Mouse (Mus musculus) granulocyte monocyte progenitor cell, adult 5-6 weeks (primary cell): ENCODE results near the gene Ergic3. TPM values are rescaled to one million over a fixed set of nuclear protein-coding genes. Genes with fewer than 3 reads are reported as not detected.

ENCODE experiments used
- ATAC-seq: replicated peaks from 2 replicates; pipeline ENCODE4 v1.8.0; 2016; ENCODE audit warnings: mild to moderate bottlenecking, moderate TSS enrichment, inconsistent platforms; ENCODE audit not compliant: poor library complexity, severe bottlenecking
- total RNA-seq, 2 experiments: library from RNA; stranded (forward) in 1 of 2; stranded (reverse) in 1 of 2; fragments of 200-712, 200-1000 nt in 1 of 2; fragments of >200 nt in 1 of 2; fragmentation: Nextera tagmentation in 1 of 2; gene quantifications; 2 replicates each; pipeline ENCODE4 v1.2.3; 2014 to 2017

Gene Ergic3
- total RNA-seq (2014; fragmentation: Nextera tagmentation) (184 and 197 TPM in 2 replicates), total RNA-seq (2017) (78.5 and 96.2 TPM in 2 replicates)

DNA sequence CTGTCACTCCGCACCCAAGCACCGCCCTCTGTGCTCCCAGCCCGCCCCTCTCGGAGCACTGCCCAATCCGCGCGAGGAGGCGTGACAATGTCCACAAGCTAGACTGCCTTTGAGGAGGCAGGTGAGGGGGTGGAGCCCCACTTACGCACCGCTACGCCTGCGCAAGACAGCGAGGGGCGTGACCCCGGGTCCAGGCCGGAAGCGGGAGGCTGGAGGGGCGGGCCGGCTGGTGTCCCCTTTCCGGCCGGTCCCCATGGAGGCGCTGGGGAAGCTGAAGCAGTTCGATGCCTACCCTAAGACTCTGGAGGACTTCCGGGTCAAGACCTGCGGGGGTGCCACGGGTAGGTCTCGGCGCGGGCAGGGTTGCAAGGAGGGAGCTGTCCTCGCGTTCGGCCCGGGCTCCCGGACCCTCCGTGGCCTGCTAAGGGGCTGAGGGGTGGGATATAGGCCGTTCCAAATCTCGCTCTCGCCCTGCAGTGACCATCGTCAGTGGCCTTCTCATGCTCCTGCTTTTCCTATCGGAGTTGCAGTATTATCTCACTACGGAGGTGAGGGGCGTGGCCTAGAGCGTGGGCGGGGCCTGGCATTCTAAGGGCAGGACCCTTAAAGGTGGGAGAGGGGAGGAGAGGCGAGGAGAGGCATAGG lies at the start of gene Ergic3, which contains the start of gene 6430550D23Rik:
TSS of gene Ergic3 (plus strand) at position 158 of the 645 bp plus-strand sequence.
TSS of gene 6430550D23Rik (minus strand) at position 90 of the 645 bp plus-strand sequence.
- ATAC-seq = peak; percentile 98

DNA sequence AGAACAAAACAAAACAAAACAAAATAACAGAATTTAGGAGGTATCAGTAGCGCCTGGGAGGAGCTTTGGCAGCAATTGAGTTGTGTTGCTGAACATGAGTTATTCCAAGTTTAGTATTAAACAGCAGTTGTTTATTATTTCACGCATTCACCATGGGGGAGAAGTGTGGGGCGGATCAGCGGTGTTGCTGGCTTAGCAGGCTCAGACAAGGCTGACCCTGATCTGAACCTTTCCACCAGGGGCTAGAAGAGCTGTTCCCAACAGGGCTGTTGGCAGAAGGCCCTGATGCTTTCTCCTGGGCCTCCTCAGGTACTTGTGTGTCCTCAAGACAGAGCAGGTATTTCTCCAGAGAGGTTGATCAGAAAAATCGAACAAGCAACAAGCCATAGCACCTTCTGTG lies 47.9 kb upstream of the Ergic3 start:
- no peak for ATAC-seq

DNA sequence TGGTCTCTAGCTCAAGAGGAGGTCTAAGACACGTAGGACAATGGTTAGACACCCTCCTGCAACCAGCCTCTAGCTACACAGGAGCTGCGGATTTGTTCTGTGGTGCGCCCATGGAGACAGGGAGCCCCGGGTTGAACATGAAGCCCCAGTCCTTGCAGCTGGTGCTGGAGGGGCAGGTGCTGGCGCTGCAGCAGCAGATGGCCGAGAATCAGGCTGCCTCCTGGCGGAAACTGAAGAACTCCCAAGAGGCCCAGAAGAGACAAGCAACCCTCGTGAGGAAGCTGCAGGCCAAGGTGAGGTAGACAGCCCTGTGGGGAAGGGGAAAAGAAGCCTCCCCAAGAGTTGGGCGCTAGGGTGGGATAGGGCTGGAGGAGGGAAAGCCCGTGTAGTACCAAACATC lies 46.0 kb upstream of the Ergic3 start:
- no peak for ATAC-seq

DNA sequence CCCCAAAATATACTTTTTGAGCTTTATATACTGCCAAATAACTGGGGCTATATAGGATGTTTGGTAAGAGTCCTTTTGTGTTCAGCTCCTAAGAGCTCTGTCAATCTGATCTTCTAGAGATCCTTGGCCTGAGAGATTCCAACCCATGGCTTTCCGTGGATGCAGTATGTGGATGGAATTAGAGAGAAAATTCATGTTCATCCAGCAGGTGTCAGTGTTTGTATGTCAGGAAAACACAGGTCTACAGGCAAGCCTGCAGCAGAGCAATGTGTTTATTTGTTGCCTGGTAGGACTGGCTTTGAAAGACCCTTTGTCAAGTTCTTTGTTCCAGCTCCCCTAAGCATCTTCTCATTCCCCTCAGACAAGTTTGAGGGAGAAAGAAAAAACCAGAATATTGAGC lies 44.9 kb upstream of the Ergic3 start:
- 0 out of 2 replicates have a peak, but pooled peaks have one; percentile 25 for ATAC-seq

DNA sequence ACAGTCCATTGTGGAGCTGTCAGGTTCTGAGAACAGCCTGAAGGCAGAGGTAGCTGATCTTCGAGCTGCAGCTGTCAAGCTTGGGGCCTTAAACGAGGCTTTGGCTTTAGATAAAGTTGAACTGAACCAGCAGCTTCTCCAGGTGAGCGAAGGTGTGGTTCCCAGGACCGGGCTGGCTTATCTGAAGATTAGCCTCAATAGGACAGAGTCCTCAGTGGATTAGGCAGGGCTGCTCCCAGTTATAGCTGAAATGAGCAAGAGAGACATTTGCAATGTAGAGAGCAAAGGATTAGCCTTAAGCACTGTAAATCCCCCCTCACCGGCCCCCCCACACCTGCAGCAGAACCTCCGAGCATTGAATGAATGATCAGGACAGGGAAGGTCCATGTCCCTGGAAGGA lies 34.5 kb upstream of the Ergic3 start:
- ATAC-seq = no peak

DNA sequence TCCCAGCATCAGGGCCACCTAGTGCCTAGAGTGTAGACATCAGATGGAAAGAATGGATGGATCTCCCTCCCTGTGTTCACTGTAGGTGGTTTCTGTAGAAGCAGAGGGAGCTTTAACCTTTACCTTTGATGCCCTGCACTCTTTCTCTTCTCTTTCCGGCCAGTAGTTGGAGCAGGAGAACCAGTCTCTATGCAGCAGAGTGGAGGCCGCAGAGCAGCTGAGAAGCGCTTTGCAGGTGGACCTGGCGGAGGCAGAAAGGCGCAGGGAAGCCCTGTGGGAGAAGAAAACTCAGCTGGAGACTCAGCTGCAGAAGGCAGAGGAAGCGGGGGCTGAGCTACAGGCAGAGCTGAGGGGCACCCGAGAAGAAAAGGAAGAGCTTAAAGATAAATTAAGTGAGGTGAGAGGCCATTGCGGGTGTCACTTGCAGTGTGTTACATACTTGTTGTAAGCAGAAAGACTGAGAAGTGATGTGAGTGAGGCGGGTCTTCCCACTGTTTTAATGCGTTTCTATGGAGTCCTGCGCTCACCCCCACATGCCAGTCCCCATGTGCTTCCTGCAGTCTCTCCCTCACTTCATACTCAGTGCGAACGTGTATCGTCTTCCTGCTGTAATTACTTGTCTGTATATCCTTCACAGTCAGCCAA lies 33.6 kb upstream of the Ergic3 start:
- no peak for ATAC-seq

DNA sequence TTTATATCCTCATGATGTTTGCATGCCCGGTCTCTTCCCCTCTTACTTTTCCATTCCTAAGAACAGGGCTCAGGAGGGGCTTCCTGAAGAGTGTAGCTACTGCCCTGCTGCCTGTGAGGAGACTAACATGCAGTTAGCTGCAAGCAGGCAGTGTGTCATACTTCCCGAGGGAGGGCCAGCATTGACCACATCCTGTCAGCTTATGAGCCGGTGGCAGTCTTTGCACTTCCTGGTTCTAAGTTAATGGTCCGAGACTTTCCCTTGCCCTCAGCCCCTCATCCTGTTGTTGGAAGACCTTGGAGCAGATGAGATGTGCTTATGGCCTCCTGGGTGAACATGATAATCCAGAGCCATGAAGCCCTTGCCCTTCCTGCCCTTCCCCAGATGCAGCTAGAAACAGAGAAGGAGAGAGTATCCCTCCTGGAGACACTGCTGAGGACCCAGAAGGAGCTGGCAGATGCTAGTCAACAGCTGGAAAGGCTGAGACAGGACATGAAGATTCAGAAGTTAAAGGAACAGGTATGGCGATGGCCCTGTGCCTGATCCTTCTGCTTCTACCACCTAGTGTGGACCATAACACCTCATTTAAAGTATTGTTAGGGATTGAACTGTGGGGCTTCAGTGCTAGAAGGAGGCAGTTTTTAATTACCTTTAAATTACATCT lies 28.4 kb upstream of the Ergic3 start:
- peak; percentile 97 for ATAC-seq

DNA sequence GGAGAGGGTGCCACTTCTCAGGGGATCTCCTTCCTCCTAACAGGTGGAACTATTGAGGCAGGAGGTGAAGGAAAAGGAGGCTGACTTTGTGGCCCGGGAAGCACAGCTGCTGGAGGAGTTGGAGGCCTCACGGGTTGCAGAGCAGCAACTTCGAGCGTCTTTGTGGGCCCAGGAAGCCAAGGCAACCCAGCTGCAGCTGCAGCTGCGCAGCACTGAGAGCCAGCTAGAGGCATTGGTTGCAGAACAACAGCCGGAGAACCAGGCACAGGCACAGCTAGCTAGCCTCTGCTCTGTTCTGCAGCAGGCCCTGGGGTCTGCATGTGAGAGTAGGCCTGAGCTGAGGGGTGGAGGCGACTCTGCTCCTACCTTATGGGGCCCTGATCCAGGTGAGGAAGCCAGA lies 22.1 kb upstream of the Ergic3 start:
- ATAC-seq = no peak

DNA sequence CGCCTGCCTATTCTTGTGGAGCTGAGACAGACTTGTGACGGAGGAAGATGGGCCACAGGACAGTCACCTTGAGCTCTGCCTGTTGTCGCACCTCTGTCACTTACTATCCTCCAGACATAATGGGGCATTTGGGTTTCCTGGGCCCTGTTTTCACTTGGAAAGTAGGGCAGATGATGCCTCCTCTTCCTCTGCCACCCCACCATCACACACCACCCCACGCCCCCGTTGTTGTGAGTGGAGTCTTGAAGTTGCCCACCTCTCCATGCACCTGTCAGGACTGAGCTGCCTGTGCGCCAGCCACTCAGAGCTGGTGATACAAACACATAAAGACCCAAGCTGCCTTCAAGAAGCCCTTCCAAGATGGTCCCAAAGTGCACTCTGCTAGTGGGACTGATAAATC lies 20.7 kb upstream of the Ergic3 start:
- no peak for ATAC-seq

DNA sequence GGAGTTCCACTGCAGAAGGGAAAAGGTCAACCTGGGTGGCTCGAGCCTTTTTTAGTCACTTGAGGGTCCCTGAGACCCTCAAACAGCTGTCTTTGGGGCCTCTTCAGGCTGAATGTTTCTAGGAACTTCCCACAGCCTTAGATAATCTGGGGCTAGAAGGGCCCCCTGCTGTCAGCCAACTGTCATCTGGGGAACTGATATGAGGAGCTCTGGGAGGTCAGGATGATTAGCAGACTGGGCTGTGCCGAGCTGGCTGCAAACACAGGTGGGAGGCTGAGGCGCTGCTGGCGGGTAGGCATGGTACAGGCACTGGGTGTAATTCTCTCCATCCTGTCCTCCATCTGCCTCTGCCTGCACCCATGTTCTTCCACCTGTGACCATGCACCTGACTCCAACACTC lies 18.8 kb upstream of the Ergic3 start:
- ATAC-seq = no peak

DNA sequence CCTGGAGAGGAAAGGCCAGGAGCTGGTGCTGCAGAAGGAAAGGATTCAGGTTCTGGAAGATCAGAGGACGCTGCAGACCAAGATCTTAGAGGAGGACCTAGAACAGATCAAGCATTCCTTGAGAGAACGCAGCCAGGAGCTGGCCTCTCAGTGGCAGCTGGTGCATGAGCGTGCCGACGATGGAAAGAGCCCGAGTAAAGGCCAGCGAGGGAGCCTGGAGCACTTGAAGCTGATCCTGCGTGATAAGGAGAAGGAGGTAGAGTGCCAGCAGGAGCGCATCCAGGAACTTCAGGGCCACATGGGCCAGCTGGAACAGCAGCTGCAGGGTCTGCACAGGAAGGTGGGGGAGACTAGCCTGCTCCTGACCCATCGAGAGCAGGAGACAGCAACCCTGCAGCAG lies 16.7 kb upstream of the Ergic3 start:
- no peak for ATAC-seq

DNA sequence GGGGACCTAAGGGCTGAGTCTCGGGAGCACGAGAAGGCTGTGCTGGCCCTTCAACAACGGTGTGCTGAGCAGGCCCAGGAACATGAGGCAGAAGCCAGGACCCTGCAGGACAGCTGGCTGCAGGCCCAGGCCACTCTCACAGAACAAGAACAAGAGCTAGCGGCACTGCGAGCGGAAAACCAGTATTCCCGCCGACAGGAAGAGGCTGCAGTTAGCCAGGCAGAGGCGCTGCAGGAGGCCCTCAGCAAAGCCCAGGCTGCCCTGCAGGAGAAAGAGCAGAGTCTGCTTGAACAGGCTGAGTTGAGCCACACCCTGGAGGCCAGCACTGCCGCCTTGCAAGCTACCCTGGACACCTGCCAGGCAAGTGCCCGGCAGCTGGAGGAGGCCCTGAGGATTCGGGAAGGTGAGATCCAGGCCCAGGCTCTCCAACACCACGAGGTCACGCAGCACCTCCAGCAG lies 16.0 kb upstream of the Ergic3 start:
- no peak for ATAC-seq

DNA sequence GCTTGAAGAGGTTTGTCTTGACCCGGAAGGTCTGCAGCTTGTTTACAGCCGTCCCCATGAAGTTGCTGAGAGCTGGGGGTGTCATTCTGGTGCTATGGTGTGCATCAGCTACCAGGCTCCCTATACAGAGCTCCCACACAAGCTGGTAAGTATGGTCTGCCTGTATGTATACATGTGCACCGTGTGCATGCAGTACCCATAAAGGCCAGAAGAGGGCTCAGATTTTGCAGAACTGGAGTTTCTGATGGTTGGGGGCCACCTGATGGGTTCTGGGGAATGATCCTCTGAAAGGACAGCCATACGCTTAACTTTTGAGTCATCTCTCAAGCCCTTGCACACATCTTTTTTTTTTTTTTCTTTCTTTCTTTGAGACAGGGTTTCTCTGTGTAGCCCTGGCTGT lies 2.5 kb upstream of the Ergic3 start:
- ATAC-seq = no peak

DNA sequence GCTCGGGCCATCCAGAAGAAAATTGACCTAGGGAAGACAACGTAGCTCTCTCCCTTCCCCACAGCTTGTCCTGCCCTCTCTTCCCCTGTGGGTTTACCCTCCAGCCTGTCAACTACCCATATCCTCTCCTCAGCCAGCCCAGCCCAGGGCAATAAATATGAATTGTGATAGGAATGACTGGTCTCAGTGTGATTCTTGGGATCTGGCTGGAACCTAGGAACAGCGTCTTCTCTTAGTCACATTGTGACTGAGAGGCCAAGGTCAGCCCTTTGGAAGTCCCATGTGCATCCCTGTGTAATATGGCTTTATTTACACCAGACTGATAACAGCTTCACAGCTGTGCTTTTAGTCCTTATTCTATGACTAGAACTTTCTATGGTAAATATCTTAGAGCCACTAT lies 10.3 kb downstream of the Ergic3 start:
- no peak for ATAC-seq

DNA sequence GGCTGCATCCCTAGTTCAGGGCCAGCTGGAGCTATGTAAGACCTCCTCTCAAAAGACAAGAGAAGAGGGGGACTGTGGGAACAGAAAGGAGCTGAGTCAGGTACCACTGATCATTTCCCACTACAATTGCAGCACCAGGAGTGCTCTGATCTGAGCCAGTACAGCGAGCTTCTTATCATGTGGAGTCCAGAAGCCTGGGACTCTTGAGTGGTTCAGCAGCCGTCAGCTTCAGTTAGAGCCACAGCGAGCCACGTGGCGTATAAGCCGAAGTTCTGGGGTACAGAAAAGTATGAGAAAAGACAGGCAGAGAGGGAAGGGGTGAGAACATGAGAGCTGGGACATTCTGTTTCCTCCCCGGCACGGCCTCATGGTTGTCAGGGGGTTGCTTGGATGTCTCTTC lies 13.4 kb downstream of the Ergic3 start:
- ATAC-seq = no peak

DNA sequence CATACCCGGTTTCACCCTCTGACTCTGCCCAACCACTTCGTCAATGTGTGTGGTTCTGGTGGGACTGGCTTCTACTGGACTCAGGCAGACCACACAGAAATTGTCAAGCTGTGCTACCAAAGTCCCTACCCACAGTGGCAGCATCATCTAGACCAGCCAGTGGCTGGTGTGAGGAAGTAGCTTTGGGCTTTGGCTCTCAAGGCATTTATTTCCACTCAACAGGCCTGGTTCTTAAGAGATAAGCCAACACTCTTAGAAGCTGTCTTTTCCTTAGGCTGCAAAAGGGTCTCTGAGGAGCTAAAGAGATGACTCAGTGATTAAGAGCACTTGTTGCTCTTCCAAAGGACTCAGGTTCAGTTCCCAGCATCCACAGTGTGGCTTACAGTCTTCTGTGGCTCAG lies 13.9 kb downstream of the Ergic3 start:
- ATAC-seq = no peak

DNA sequence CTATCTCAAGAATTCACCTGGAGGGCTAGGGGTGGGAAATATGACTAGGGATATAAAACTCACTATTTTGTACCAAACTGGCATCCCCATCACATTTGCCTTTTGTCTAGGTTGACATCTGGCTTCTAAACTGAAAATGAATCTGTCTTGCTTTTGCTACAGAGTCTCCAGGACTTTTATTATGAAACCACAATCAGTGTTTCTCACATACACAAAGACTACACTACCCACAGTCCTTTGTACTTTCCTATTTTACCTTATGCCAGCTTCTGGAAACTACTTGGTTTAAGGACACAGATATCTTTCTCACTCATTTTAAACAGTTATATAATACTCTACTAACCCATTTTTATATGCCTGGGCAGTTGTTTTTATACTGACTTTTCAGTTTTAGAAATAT lies 17.6 kb downstream of the Ergic3 start:
- ATAC-seq = no peak

DNA sequence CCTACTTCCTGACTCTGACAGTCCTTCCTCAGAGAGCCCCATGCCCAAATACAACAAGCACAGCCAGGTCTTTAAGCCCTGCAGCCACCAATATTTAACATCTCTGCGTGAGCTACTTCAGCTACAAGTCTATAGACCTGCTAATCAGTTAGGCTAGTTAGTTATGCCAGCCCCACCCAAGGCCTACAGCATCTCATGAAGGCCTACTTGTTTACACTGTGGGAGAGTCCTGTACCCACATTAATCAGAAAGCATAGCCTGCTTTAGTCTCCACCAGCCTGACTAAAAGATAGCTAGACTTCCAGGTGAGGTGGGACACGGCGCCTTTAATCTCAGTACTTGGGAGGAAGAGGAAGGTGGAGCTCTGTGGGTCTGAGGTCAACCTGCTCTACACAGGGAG lies 31.5 kb downstream of the Ergic3 start:
- no peak for ATAC-seq

DNA sequence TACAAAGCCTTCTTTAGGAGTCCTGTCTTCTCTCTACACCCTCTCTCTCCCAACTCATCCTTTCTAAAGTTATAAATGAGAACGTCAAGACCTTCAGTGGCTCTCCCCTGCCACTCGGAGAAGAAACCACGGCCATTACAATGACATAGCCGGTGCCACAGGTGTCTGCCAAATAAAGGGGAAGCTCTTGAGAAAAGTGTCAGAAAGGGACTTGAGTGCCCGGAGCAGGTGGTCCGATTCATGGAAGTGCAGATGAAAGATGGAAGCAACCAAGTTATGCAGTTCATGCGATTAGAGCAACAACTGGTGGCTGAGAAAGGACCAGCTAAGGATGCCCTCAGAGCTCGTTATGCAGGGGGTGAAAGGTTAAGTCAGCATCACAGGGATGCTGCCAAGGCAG lies 35.1 kb downstream of the Ergic3 start:
- no peak for ATAC-seq

DNA sequence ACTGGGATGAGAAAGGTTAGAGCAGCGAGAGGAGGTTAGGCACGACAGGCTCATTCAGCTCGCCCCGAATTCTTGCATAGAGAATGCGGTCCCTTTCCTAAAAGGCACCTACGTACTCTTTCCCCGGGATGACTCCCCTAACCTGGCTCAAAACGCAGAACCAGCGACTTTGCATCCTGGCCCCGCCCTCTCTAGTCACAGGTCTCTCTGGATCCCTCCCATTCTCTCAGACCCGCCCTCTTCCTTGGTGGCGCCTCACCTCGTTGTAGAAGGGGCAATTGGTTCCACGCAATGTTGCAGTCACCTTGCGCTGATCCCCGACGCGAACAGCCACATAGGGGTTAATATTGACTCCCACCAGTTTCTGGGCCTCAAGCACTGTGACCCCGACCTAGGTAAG lies 40.1 kb downstream of the Ergic3 start:
- ATAC-seq = peak; percentile 37

DNA sequence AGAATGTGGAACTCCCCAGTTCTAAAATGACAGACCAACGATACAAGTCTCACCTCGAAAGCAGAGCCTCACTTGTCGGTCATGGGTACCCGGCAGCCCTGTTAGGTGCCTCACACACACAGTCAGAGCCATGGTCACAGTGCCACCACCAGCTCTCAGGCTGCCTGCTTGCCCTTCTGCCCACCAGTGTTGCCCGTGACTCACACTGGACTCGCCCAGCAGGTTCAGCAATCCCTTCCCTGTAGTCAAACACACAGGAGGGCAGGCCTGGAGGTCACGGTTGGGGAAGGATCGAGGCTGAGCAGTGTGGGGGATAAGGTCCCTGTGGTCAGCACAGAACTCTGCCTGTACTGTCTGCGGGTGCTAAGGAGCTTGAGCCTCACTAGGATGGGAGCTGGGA lies 45.0 kb downstream of the Ergic3 start, which contains the start of gene Fer1l4:
TSS of gene Fer1l4 (minus strand) at position 132 of the 400 bp plus-strand sequence.
- no peak for ATAC-seq
